In the genomic region with DNA sequence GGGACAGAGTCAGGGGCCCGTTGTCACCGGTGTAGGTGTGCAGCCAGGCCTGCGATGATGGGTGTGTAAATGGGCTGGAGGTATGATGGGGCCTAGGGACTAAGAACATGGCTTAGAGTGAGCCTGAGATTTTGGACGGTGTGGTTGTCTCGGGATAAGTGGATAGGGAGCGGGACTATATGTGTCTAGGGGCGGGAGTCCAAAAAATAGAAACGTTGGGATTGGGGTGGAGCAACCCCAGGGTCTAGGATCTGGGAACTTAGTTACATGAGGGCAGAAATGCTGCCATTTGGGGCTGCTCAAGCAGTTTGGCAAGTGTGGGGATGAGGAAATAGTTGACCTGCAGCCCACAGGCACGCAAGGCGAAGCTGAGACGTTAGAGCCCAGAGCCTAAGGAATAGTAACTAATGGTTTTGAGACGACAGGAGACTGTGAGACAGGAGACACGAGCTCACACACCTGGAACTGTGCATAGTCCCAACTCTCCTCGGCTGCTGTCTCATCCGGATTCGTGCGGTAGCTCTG, we compare ENCODE assay signal across 8 mouse cellular contexts. TPM values are rescaled to one million over a fixed set of nuclear protein-coding genes. Genes with fewer than 3 reads are reported as not detected.
DNase-seq lines count a peak whose midpoint lies in the region; ATAC-seq and TF ChIP-seq lines count a peak whose summit lies in the region.

No protein-coding gene starts in this region.

- H3K27ac ChIP-seq in forebrain, embryonic 12.5 days, result peak overlapping the region; percentile 56; the same call in 1 of the 2 replicates
- H3K27ac ChIP-seq in hindbrain, postnatal 0 days, result no peak overlapping the region
- no peak overlapping the region for H3K27ac ChIP-seq in midbrain, embryonic 16.5 days (ENCODE audit: low read length)

- H3K4me1 ChIP-seq in lung, adult 2 months (ENCODE audit: control insufficient read depth, insufficient read depth, low read length), result peaks cover 13% of the 10 kb centered on the region; the same call in 1 of the 2 replicates
- H3K4me1 ChIP-seq in forebrain, embryonic 12.5 days, result peaks cover 46% of the 10 kb centered on the region
- H3K4me1 ChIP-seq in hindbrain, postnatal 0 days (ENCODE audit: insufficient read depth, low read length), result peaks cover 7% of the 10 kb centered on the region; the same call in 1 of the 2 replicates
- H3K4me1 ChIP-seq in midbrain, embryonic 16.5 days (ENCODE audit: control insufficient read depth, insufficient read depth, low read length), result peaks cover 9% of the 10 kb centered on the region; the same call in 1 of the 2 replicates

- no peaks in the 10 kb centered on the region for H3K9me3 ChIP-seq in forebrain, embryonic 12.5 days
- no peaks in the 10 kb centered on the region for H3K9me3 ChIP-seq in hindbrain, postnatal 0 days (ENCODE audit: low read length)
- H3K9me3 ChIP-seq in midbrain, embryonic 16.5 days (replicated peaks; ENCODE audit: control insufficient read depth, low read length, poor library complexity, severe bottlenecking), result no peaks in the 10 kb centered on the region

- peak overlapping the region; percentile 45 for H3K4me3 ChIP-seq in lung, adult 2 months (replicated peaks; ENCODE audit: extremely low read depth, low read depth, low read length)
- H3K4me3 ChIP-seq in forebrain, embryonic 12.5 days (replicated peaks), result peak overlapping the region; percentile 25
- H3K4me3 ChIP-seq in hindbrain, postnatal 0 days (ENCODE audit: low read length), result no peak overlapping the region
- no peak overlapping the region for H3K4me3 ChIP-seq in midbrain, embryonic 16.5 days (ENCODE audit: low read depth, low read length)

- H3K27me3 ChIP-seq in forebrain, embryonic 12.5 days, result peaks cover 54% of the 10 kb centered on the region
- H3K27me3 ChIP-seq in hindbrain, postnatal 0 days (ENCODE audit: insufficient read depth, low read length), result no peaks in the 10 kb centered on the region
- peaks cover 20% of the 10 kb centered on the region for H3K27me3 ChIP-seq in midbrain, embryonic 16.5 days (ENCODE audit: control insufficient read depth, insufficient read depth, low read depth, low read length)

- no peak for TF ChIP-seq POLR2A in lung, adult 2 months (IDR thresholded peaks at IDR 0.05; ENCODE audit: borderline replicate concordance, extremely low read depth, low read depth, low read length)

- no peak for TF ChIP-seq CTCF in lung, adult 2 months (IDR thresholded peaks at IDR 0.05; ENCODE audit: insufficient read depth, low read length)
- TF ChIP-seq CTCF in hindbrain, postnatal 0 days (IDR thresholded peaks at IDR 0.05; ENCODE audit: low read depth), result no peak

- no peak; the same call in 1 of the 2 replicates for ATAC-seq in forebrain, embryonic 12.5 days (ENCODE audit: low FRiP score)
- no peak; the same call in 1 of the 2 replicates for ATAC-seq in hindbrain, postnatal 0 days
- no peak for ATAC-seq in midbrain, embryonic 16.5 days
- no peak for ATAC-seq in erythroid progenitor cell, adult 5-6 weeks (replicated peaks; ENCODE audit: low FRiP score, poor library complexity, severe bottlenecking)

- H3K9ac ChIP-seq in forebrain, embryonic 12.5 days, result 0 out of 2 replicates have a peak overlapping the region, but pooled peaks have one; percentile 21
- no peak overlapping the region for H3K9ac ChIP-seq in hindbrain, postnatal 0 days (replicated peaks; ENCODE audit: low read length)
- 0 out of 2 replicates have a peak overlapping the region, but pooled peaks have one; percentile 8 for H3K9ac ChIP-seq in midbrain, embryonic 16.5 days (ENCODE audit: low read depth, low read length)

- 60% methylated on average over 17 of the region's 17 CpGs for whole genome bisulfite sequencing in lung, adult 2 months
- 28% methylated on average over 17 of the region's 17 CpGs for WGBS in forebrain, embryonic 12.5 days
- WGBS in hindbrain, postnatal 0 days, result 40% methylated on average over 17 of the region's 17 CpGs
- 34% methylated on average over 17 of the region's 17 CpGs for WGBS in midbrain, embryonic 16.5 days

- H3K4me2 ChIP-seq in forebrain, embryonic 12.5 days, result peak overlapping the region; percentile 42
- H3K4me2 ChIP-seq in hindbrain, postnatal 0 days (ENCODE audit: low read depth, low read length), result peak overlapping the region; percentile 40; the same call in 1 of the 2 replicates
- H3K4me2 ChIP-seq in midbrain, embryonic 16.5 days (ENCODE audit: low read length), result peak overlapping the region; percentile 27

- DNase-seq in lung, adult 2 months, result peak; percentile 24
- no peak for DNase-seq in lung, postnatal 10 days
- no peak for DNase-seq in hindbrain, postnatal 0 days (ENCODE audit: low spot score)
- DNase-seq in retina, postnatal 1 day, result no peak
- no peak for DNase-seq in left cerebral cortex, adult 9 months (ENCODE audit: low spot score in 2 of 2)

- peaks cover 25% of the 10 kb centered on the region for H3K36me3 ChIP-seq in forebrain, embryonic 12.5 days (replicated peaks)
- H3K36me3 ChIP-seq in hindbrain, postnatal 0 days (ENCODE audit: insufficient read depth, low read length), result no peaks in the 10 kb centered on the region
- no peaks in the 10 kb centered on the region for H3K36me3 ChIP-seq in midbrain, embryonic 16.5 days (ENCODE audit: control insufficient read depth, insufficient read depth, low read length)

RNA-seq across cellular contexts. Expression of gene Cd37, which starts 3.2 kb away (rescaled TPM):
- polyA plus RNA-seq in lung, adult 2 months (2012; rRNA removed), result 82.1 and 84.1 TPM in 2 replicates
- 1.2 and 1.3 TPM in 2 replicates for polyA plus RNA-seq in forebrain, embryonic 12.5 days (2016; fragmentation: Nextera tagmentation; extraction: Ambion mirVana)
- total RNA-seq in hindbrain, postnatal 0 days (2014; rRNA removed), result 0.40 and 1.0 TPM in 2 replicates
- polyA plus RNA-seq in hindbrain, postnatal 0 days (2015; fragmentation: Nextera tagmentation; extraction: Ambion mirVana), result 2.2 and 2.4 TPM in 2 replicates
- 1.3 and 1.4 TPM in 2 replicates for polyA plus RNA-seq in midbrain, embryonic 16.5 days (2015; fragmentation: Nextera tagmentation; extraction: Ambion mirVana)
- 82.2 and 86.1 TPM in 2 replicates for total RNA-seq in erythroid progenitor cell, adult 5-6 weeks (2015; ENCODE audit: low replicate concordance)
- 21.1 and 54.8 TPM in 2 replicates for total RNA-seq in erythroid progenitor cell, adult 5-6 weeks (2017; ENCODE audit: low replicate concordance)

RNA-seq across cellular contexts. Expression of gene Slc6a16, which starts 5.2 kb away (rescaled TPM):
- 0.12 TPM in 1 of 2 replicates, not detected in the other for polyA plus RNA-seq in lung, adult 2 months (2012; rRNA removed)
- polyA plus RNA-seq in forebrain, embryonic 12.5 days (2016; fragmentation: Nextera tagmentation; extraction: Ambion mirVana), result 0.09 and 0.20 TPM in 2 replicates
- total RNA-seq in hindbrain, postnatal 0 days (2014; rRNA removed), result 1.3 and 1.8 TPM in 2 replicates
- 2.0 and 2.1 TPM in 2 replicates for polyA plus RNA-seq in hindbrain, postnatal 0 days (2015; fragmentation: Nextera tagmentation; extraction: Ambion mirVana)
- polyA plus RNA-seq in midbrain, embryonic 16.5 days (2015; fragmentation: Nextera tagmentation; extraction: Ambion mirVana), result 0.93 and 1.2 TPM in 2 replicates
- not detected in 2 replicates for total RNA-seq in erythroid progenitor cell, adult 5-6 weeks (2015; ENCODE audit: low replicate concordance)
- not detected in 2 replicates for total RNA-seq in erythroid progenitor cell, adult 5-6 weeks (2017; ENCODE audit: low replicate concordance)

RNA-seq across cellular contexts. Expression of gene Tead2, which starts 20.2 kb away (rescaled TPM):
- 37.6 and 44.1 TPM in 2 replicates for polyA plus RNA-seq in lung, adult 2 months (2012; rRNA removed)
- polyA plus RNA-seq in forebrain, embryonic 12.5 days (2016; fragmentation: Nextera tagmentation; extraction: Ambion mirVana), result 245 and 256 TPM in 2 replicates
- 58.0 and 73.6 TPM in 2 replicates for total RNA-seq in hindbrain, postnatal 0 days (2014; rRNA removed)
- polyA plus RNA-seq in hindbrain, postnatal 0 days (2015; fragmentation: Nextera tagmentation; extraction: Ambion mirVana), result 36.0 and 37.3 TPM in 2 replicates
- polyA plus RNA-seq in midbrain, embryonic 16.5 days (2015; fragmentation: Nextera tagmentation; extraction: Ambion mirVana), result 30.5 and 39.5 TPM in 2 replicates
- not detected in 2 replicates for total RNA-seq in erythroid progenitor cell, adult 5-6 weeks (2015; ENCODE audit: low replicate concordance)
- not detected in 2 replicates for total RNA-seq in erythroid progenitor cell, adult 5-6 weeks (2017; ENCODE audit: low replicate concordance)

RNA-seq across cellular contexts. Expression of gene Dkkl1, which starts 23.8 kb away (rescaled TPM):
- polyA plus RNA-seq in lung, adult 2 months (2012; rRNA removed), result 1.4 and 5.2 TPM in 2 replicates
- polyA plus RNA-seq in forebrain, embryonic 12.5 days (2016; fragmentation: Nextera tagmentation; extraction: Ambion mirVana), result 0.72 and 0.78 TPM in 2 replicates
- 15.7 and 18.3 TPM in 2 replicates for total RNA-seq in hindbrain, postnatal 0 days (2014; rRNA removed)
- 24.0 and 25.4 TPM in 2 replicates for polyA plus RNA-seq in hindbrain, postnatal 0 days (2015; fragmentation: Nextera tagmentation; extraction: Ambion mirVana)
- polyA plus RNA-seq in midbrain, embryonic 16.5 days (2015; fragmentation: Nextera tagmentation; extraction: Ambion mirVana), result 6.2 and 10.5 TPM in 2 replicates
- 6.3 and 8.6 TPM in 2 replicates for total RNA-seq in erythroid progenitor cell, adult 5-6 weeks (2015; ENCODE audit: low replicate concordance)
- total RNA-seq in erythroid progenitor cell, adult 5-6 weeks (2017; ENCODE audit: low replicate concordance), result 0.77 TPM in 1 of 2 replicates, not detected in the other

RNA-seq across cellular contexts. Expression of gene Ccdc155, which starts 31.0 kb away (rescaled TPM):
- polyA plus RNA-seq in lung, adult 2 months (2012; rRNA removed), result 3.3 and 4.1 TPM in 2 replicates
- polyA plus RNA-seq in forebrain, embryonic 12.5 days (2016; fragmentation: Nextera tagmentation; extraction: Ambion mirVana), result 1.2 TPM in 2 replicates
- 0.10 TPM in 1 of 2 replicates, not detected in the other for total RNA-seq in hindbrain, postnatal 0 days (2014; rRNA removed)
- polyA plus RNA-seq in hindbrain, postnatal 0 days (2015; fragmentation: Nextera tagmentation; extraction: Ambion mirVana), result 0.46 and 0.55 TPM in 2 replicates
- polyA plus RNA-seq in midbrain, embryonic 16.5 days (2015; fragmentation: Nextera tagmentation; extraction: Ambion mirVana), result 0.45 and 0.53 TPM in 2 replicates
- total RNA-seq in erythroid progenitor cell, adult 5-6 weeks (2015; ENCODE audit: low replicate concordance), result not detected in 2 replicates
- not detected in 2 replicates for total RNA-seq in erythroid progenitor cell, adult 5-6 weeks (2017; ENCODE audit: low replicate concordance)

Comparison
In these comparisons a context has a peak if more than half of its experiments do, and no peak if none do; other contexts are left out.
1. H3K4me3 ChIP-seq: peak in lung, adult 2 months (single experiment) and forebrain, embryonic 12.5 days (single experiment); none in hindbrain, postnatal 0 days (single experiment) and midbrain, embryonic 16.5 days (single experiment).
2. RNA of gene Cd37, which starts 3.2 kb away (polyA plus RNA-seq): 82.1 to 84.1 TPM in lung, adult 2 months; 2.2 to 2.4 TPM in hindbrain, postnatal 0 days, 1.3 to 1.4 TPM in midbrain, embryonic 16.5 days and 1.2 to 1.3 TPM in forebrain, embryonic 12.5 days; every median in the first group is over 10 times any median in the second.
3. Peak in every context shown above with its lines, with median percentiles within 50 percentile points of each other: H3K4me2 ChIP-seq.